Mouse (Mus musculus): Measurements from ENCODE around the gene Chd2. TPM values are rescaled to one million over a fixed set of nuclear protein-coding genes. Genes with fewer than 3 reads are reported as not detected.
"Not testable (repeated sequence)": the region's sequence is repeated elsewhere in the genome, so short reads cannot be mapped to it uniquely, and the experiment has no call there.

Chd2 gene
- polyA plus RNA-seq, 1 experiment from 2014 or later: 52.4 TPM

GRCm38 (mm10) chr7:73535861-73536200 is 5.8 kb downstream of the Chd2 start:
- Histone ChIP-seq H3K4me2 (no peak overlapping the region), H3K9me3 (no peaks in the 10 kb centered on the region), H3K9ac (no peak overlapping the region), H3K27me3 (replicated peaks) (no peaks in the 10 kb centered on the region), H3K27ac (0 out of 2 replicates have a peak overlapping the region, but pooled peaks have one; percentile 48), H3K36me3 (replicated peaks) (no peaks in the 10 kb centered on the region), H3K4me1 (peaks cover 48% of the 10 kb centered on the region), H3K4me3 (no peak overlapping the region)
- no peak for ATAC-seq (replicated peaks)
- WGBS: 72% methylated on average over 4 of the region's 4 CpGs

- H3K9ac ChIP-seq: no peak overlapping the region
- H3K9me3 ChIP-seq: no peaks in the 10 kb centered on the region
- no peaks in the 10 kb centered on the region for H3K27me3 ChIP-seq (replicated peaks)
- H3K27ac ChIP-seq: 0 out of 2 replicates have a peak overlapping the region, but pooled peaks have one; percentile 48
- no peak overlapping the region for H3K4me2 ChIP-seq
- no peak for ATAC-seq (replicated peaks)
- WGBS: 65% methylated on average over 2 of the region's 2 CpGs
- H3K4me1 ChIP-seq: peaks cover 55% of the 10 kb centered on the region
- no peaks in the 10 kb centered on the region for H3K36me3 ChIP-seq (replicated peaks)
- H3K4me3 ChIP-seq: no peak overlapping the region
Observed at GRCm38 (mm10) chr7:73534937-73535860, 6.4 kb downstream of the Chd2 start.

- H3K36me3 ChIP-seq (replicated peaks): no peaks in the 10 kb centered on the region
- no peak overlapping the region for H3K4me2 ChIP-seq
- H3K4me1 ChIP-seq: peaks cover 58% of the 10 kb centered on the region
- H3K4me3 ChIP-seq: no peak overlapping the region
- peak overlapping the region; percentile 55 for H3K27ac ChIP-seq
- no peaks in the 10 kb centered on the region for H3K27me3 ChIP-seq (replicated peaks)
- 61% methylated on average over 2 of the region's 2 CpGs for WGBS
- no peak overlapping the region for H3K9ac ChIP-seq
- ATAC-seq (replicated peaks): no peak
- no peaks in the 10 kb centered on the region for H3K9me3 ChIP-seq
Observed at GRCm38 (mm10) chr7:73533457-73533856, 8.2 kb downstream of the Chd2 start.

- Histone ChIP-seq H3K9ac (no peak overlapping the region), H3K4me2 (no peak overlapping the region), H3K4me1 (peaks cover 58% of the 10 kb centered on the region), H3K36me3 (replicated peaks) (no peaks in the 10 kb centered on the region), H3K9me3 (no peaks in the 10 kb centered on the region), H3K4me3 (no peak overlapping the region), H3K27ac (peak overlapping the region; percentile 55), H3K27me3 (replicated peaks) (no peaks in the 10 kb centered on the region)
- 70% methylated on average over 3 of the region's 3 CpGs for WGBS
- no peak for ATAC-seq (replicated peaks)
Observed at GRCm38 (mm10) chr7:73532916-73533315, 8.7 kb downstream of the Chd2 start.

- no peak overlapping the region for H3K9ac ChIP-seq
- 58% methylated on average over 3 of the region's 3 CpGs for WGBS
- H3K4me3 ChIP-seq: no peak overlapping the region
- no peak overlapping the region for H3K4me2 ChIP-seq
- H3K9me3 ChIP-seq: no peaks in the 10 kb centered on the region
- peak overlapping the region; percentile 56 for H3K27ac ChIP-seq
- no peaks in the 10 kb centered on the region for H3K27me3 ChIP-seq (replicated peaks)
- H3K36me3 ChIP-seq (replicated peaks): no peaks in the 10 kb centered on the region
- no peak for ATAC-seq (replicated peaks)
- peaks cover 58% of the 10 kb centered on the region for H3K4me1 ChIP-seq
Observed at GRCm38 (mm10) chr7:73532139-73532538, 9.5 kb downstream of the Chd2 start.

- Histone ChIP-seq H3K27me3 (replicated peaks) (no peaks in the 10 kb centered on the region), H3K4me3 (no peak overlapping the region), H3K36me3 (replicated peaks) (no peaks in the 10 kb centered on the region), H3K9me3 (no peaks in the 10 kb centered on the region), H3K4me2 (no peak overlapping the region), H3K27ac (peak overlapping the region; percentile 56), H3K9ac (no peak overlapping the region), H3K4me1 (peaks cover 53% of the 10 kb centered on the region)
- 73% methylated on average over 7 of the region's 7 CpGs for WGBS
- no peak for ATAC-seq (replicated peaks)
Observed at GRCm38 (mm10) chr7:73531506-73532093, 10.0 kb downstream of the Chd2 start.

- Histone ChIP-seq H3K27ac (peak overlapping the region; percentile 56; the same call in 1 of the 2 replicates), H3K27me3 (replicated peaks) (no peaks in the 10 kb centered on the region), H3K4me3 (no peak overlapping the region), H3K4me2 (no peak overlapping the region), H3K9ac (no peak overlapping the region), H3K4me1 (peaks cover 48% of the 10 kb centered on the region), H3K9me3 (no peaks in the 10 kb centered on the region), H3K36me3 (replicated peaks) (no peaks in the 10 kb centered on the region)
- WGBS: 81% methylated on average over 5 of the region's 5 CpGs
- ATAC-seq (replicated peaks): no peak
Observed at GRCm38 (mm10) chr7:73530846-73531245, 10.8 kb downstream of the Chd2 start.

- peaks cover 42% of the 10 kb centered on the region for H3K4me1 ChIP-seq
- H3K4me3 ChIP-seq: no peak overlapping the region
- no peak for ATAC-seq (replicated peaks)
- 0 out of 2 replicates have a peak overlapping the region, but pooled peaks have one; percentile 56 for H3K27ac ChIP-seq
- H3K27me3 ChIP-seq (replicated peaks): no peaks in the 10 kb centered on the region
- H3K36me3 ChIP-seq (replicated peaks): no peaks in the 10 kb centered on the region
- no peak overlapping the region for H3K4me2 ChIP-seq
- WGBS: 91% methylated on average over 5 of the region's 5 CpGs
- no peak overlapping the region for H3K9ac ChIP-seq
- H3K9me3 ChIP-seq: no peaks in the 10 kb centered on the region
Observed at GRCm38 (mm10) chr7:73530164-73530563, 11.5 kb downstream of the Chd2 start.

- H3K27ac ChIP-seq: peak overlapping the region; percentile 38; the same call in 1 of the 2 replicates
Observed at GRCm38 (mm10) chr7:73529261-73529660, 12.4 kb downstream of the Chd2 start.

GRCm38 (mm10) chr7:73528377-73528894 is 13.2 kb downstream of the Chd2 start:
- not testable (repeated sequence) for H3K9me3 ChIP-seq; H3K4me2 ChIP-seq; H3K27ac ChIP-seq; H3K9ac ChIP-seq; H3K4me3 ChIP-seq; ATAC-seq (replicated peaks); H3K27me3 ChIP-seq (replicated peaks); H3K36me3 ChIP-seq (replicated peaks)
- peaks cover 32% of the 10 kb centered on the region for H3K4me1 ChIP-seq
- 89% methylated on average over 7 of the region's 7 CpGs for WGBS

More at GRCm38 (mm10) chr7:73529261-73529660, 12.4 kb downstream of the Chd2 start:
- Histone ChIP-seq H3K4me3 (no peak overlapping the region), H3K4me2 (no peak overlapping the region), H3K4me1 (peaks cover 37% of the 10 kb centered on the region), H3K36me3 (replicated peaks) (no peaks in the 10 kb centered on the region), H3K9me3 (no peaks in the 10 kb centered on the region), H3K9ac (no peak overlapping the region), H3K27me3 (replicated peaks) (no peaks in the 10 kb centered on the region)
- no peak for ATAC-seq (replicated peaks)
- WGBS: 84% methylated on average over 6 of the region's 6 CpGs

- 88% methylated on average over 4 of the region's 4 CpGs for WGBS
- ATAC-seq (replicated peaks): no peak
Observed at GRCm38 (mm10) chr7:73527225-73527624, 14.4 kb downstream of the Chd2 start.

GRCm38 (mm10) chr7:73524454-73524952 is 17.1 kb downstream of the Chd2 start:
- Histone ChIP-seq H3K27me3 (replicated peaks) (no peaks in the 10 kb centered on the region), H3K9me3 (no peaks in the 10 kb centered on the region), H3K4me1 (peaks cover 16% of the 10 kb centered on the region), H3K4me2 (no peak overlapping the region), H3K36me3 (replicated peaks) (no peaks in the 10 kb centered on the region), H3K4me3 (no peak overlapping the region), H3K27ac (peak overlapping the region; percentile 70), H3K9ac (no peak overlapping the region)
- 34% methylated on average over 9 of the region's 9 CpGs for WGBS
- peak; percentile 64; the same call in 1 of the 2 replicates for ATAC-seq (replicated peaks)

More at GRCm38 (mm10) chr7:73527225-73527624, 14.4 kb downstream of the Chd2 start:
- no peak overlapping the region for H3K27ac ChIP-seq
- no peaks in the 10 kb centered on the region for H3K36me3 ChIP-seq (replicated peaks)
- H3K4me1 ChIP-seq: peaks cover 24% of the 10 kb centered on the region
- H3K9me3 ChIP-seq: no peaks in the 10 kb centered on the region
- H3K27me3 ChIP-seq (replicated peaks): no peaks in the 10 kb centered on the region
- no peak overlapping the region for H3K4me3 ChIP-seq
- H3K9ac ChIP-seq: no peak overlapping the region
- H3K4me2 ChIP-seq: no peak overlapping the region
